Mouse (Mus musculus) CH12.LX (cell line): Measurements from ENCODE around the gene Elovl6. TPM values are rescaled to one million over a fixed set of nuclear protein-coding genes. Genes with fewer than 3 reads are reported as not detected.

Experiments
- DNase-seq: peaks from one replicate; pipeline ENCODE4 v3.0.0-alpha.2; 2013; ENCODE audit errors: extremely low read depth
- H3K27ac ChIP-seq: 2 replicates; pipeline ENCODE4 v1.5.1; 2012; ENCODE audit warnings: low read depth, mild to moderate bottlenecking, control low read depth, moderate library complexity; ENCODE audit not compliant: insufficient read depth
- H3K27me3 ChIP-seq: replicated peaks from 2 replicates; pipeline ENCODE3; 2012; ENCODE audit warnings: inconsistent platforms
- H3K36me3 ChIP-seq, 2 experiments: replicated peaks in 1 of 2; 2 replicates each; pipeline versions ENCODE3 to v1.6.1; 2012; ENCODE audit warnings: inconsistent platforms in 1 of 2, low read length in 1 of 2, mild to moderate bottlenecking in 1 of 2, mixed read lengths in 1 of 2, moderate library complexity in 1 of 2; ENCODE audit not compliant: control insufficient read depth in 1 of 2, insufficient read depth in 1 of 2
- H3K4me1 ChIP-seq, 2 experiments: 2 replicates each; pipeline ENCODE4 v1.6.1; 2012; ENCODE audit warnings: inconsistent platforms in 1 of 2, moderate library complexity in 1 of 2; ENCODE audit not compliant: insufficient read depth in 2 of 2, control insufficient read depth in 1 of 2
- H3K4me2 ChIP-seq: 2 replicates; pipeline ENCODE4 v1.6.1; 2012; ENCODE audit warnings: low read depth, mild to moderate bottlenecking, control low read depth; ENCODE audit not compliant: poor library complexity, insufficient read depth, severe bottlenecking
- H3K4me3 ChIP-seq, 3 experiments: fragments of 150-350 bp in 1 of 3; sonication (generic) in 1 of 3; replicated peaks in 1 of 3; 2 replicates each; pipeline versions ENCODE3 to v1.5.1; 2011 to 2012; ENCODE audit warnings: low read depth in 2 of 3, low read length in 2 of 3, mild to moderate bottlenecking in 2 of 3, moderate library complexity in 2 of 3, control low read depth in 1 of 3, improper control_type of control experiment in 1 of 3, inconsistent platforms in 1 of 3, mixed read lengths in 1 of 3; ENCODE audit not compliant: poor library complexity in 1 of 3
- H3K79me2 ChIP-seq: replicated peaks from 2 replicates; pipeline ENCODE4 v1.6.1; 2012; ENCODE audit warnings: mild to moderate bottlenecking, moderate library complexity; ENCODE audit not compliant: control insufficient read depth, poor library complexity, insufficient read depth, severe bottlenecking; ENCODE audit errors: extremely low read depth
- H3K9ac ChIP-seq: 2 replicates; pipeline ENCODE4 v1.6.1; 2012; ENCODE audit warnings: low read depth, mild to moderate bottlenecking, control low read depth, moderate library complexity; ENCODE audit not compliant: insufficient read depth
- H3K9me3 ChIP-seq: replicated peaks from 2 replicates; pipeline ENCODE3; 2012; ENCODE audit warnings: low read length, inconsistent platforms, mixed read lengths
- BHLHE40 ChIP-seq: IDR thresholded peaks from 2 replicates; pipeline ENCODE4 v1.6.1; 2011; ENCODE audit warnings: mild to moderate bottlenecking, low read depth, low read length, improper control_type of control experiment
- CHD1 ChIP-seq: IDR thresholded peaks from 2 replicates; pipeline ENCODE4 v1.6.1; 2012; ENCODE audit warnings: low read depth, low read length, improper control_type of control experiment, inconsistent platforms
- CTCF ChIP-seq, 2 experiments: IDR thresholded peaks in 1 of 2; conservative IDR thresholded peaks in 1 of 2; 2 replicates each; pipeline ENCODE4 v1.5.1; 2011 to 2012; ENCODE audit warnings: low read depth in 2 of 2, low read length in 2 of 2, improper control_type of control experiment in 1 of 2, inconsistent platforms in 1 of 2, mild to moderate bottlenecking in 1 of 2, moderate library complexity in 1 of 2
- E2F4 ChIP-seq: IDR thresholded peaks from 2 replicates; pipeline ENCODE4 v1.6.1; 2011; ENCODE audit warnings: low read depth, low read length, improper control_type of control experiment; ENCODE audit not compliant: insufficient replicate concordance
- ELF1 ChIP-seq: IDR thresholded peaks from 2 replicates; pipeline ENCODE4 v1.6.1; 2014; ENCODE audit warnings: low read depth, mild to moderate bottlenecking, inconsistent platforms, low read length, improper control_type of control experiment
- EP300 ChIP-seq: IDR thresholded peaks from 2 replicates; pipeline ENCODE4 v1.6.1; 2011; ENCODE audit warnings: low read length, improper control_type of control experiment
- GABPA ChIP-seq: IDR thresholded peaks from 2 replicates; pipeline ENCODE4 v1.6.1; 2012; ENCODE audit warnings: low read depth, low read length, improper control_type of control experiment, inconsistent platforms; ENCODE audit not compliant: insufficient replicate concordance
- HCFC1 ChIP-seq: IDR thresholded peaks from 2 replicates; pipeline ENCODE4 v1.6.1; 2012; ENCODE audit warnings: low read depth, mild to moderate bottlenecking, inconsistent platforms, low read length, improper control_type of control experiment
- IRF4 ChIP-seq: IDR thresholded peaks from 2 replicates; pipeline ENCODE4 v1.6.1; 2014; ENCODE audit warnings: low read depth, mild to moderate bottlenecking, inconsistent platforms, low read length, improper control_type of control experiment
- JUN ChIP-seq: IDR thresholded peaks from 2 replicates; pipeline ENCODE4 v1.6.1; 2011; ENCODE audit warnings: low read depth, mild to moderate bottlenecking, low read length, improper control_type of control experiment, moderate library complexity; ENCODE audit not compliant: insufficient read depth
- KAT2A ChIP-seq: IDR thresholded peaks from 2 replicates; pipeline ENCODE4 v1.6.1; 2012; ENCODE audit warnings: low read length, improper control_type of control experiment, inconsistent platforms; ENCODE audit not compliant: insufficient replicate concordance
- MAFK ChIP-seq: IDR thresholded peaks from 2 replicates; pipeline ENCODE4 v1.6.1; 2011; ENCODE audit warnings: low read length, improper control_type of control experiment; ENCODE audit not compliant: insufficient replicate concordance
- MAX ChIP-seq: IDR thresholded peaks from 2 replicates; pipeline ENCODE4 v1.6.1; 2011; ENCODE audit warnings: low read length, improper control_type of control experiment
- MAZ ChIP-seq: IDR thresholded peaks from 2 replicates; pipeline ENCODE4 v1.6.1; 2012; ENCODE audit warnings: low read depth, mild to moderate bottlenecking, inconsistent platforms, low read length, improper control_type of control experiment, moderate library complexity
- MEF2A ChIP-seq: IDR thresholded peaks from 2 replicates; pipeline ENCODE4 v1.6.1; 2014; ENCODE audit warnings: low read depth, mild to moderate bottlenecking, inconsistent platforms, low read length, improper control_type of control experiment, borderline replicate concordance
- MYC ChIP-seq: IDR thresholded peaks from 2 replicates; pipeline ENCODE4 v1.6.1; 2011; ENCODE audit warnings: low read depth, mild to moderate bottlenecking, improper control_type of control experiment, low read length
- NELFE ChIP-seq: IDR thresholded peaks from 2 replicates; pipeline ENCODE4 v1.6.1; 2011; ENCODE audit warnings: low read depth, low read length, improper control_type of control experiment
- NRF1 ChIP-seq: IDR thresholded peaks from 2 replicates; pipeline ENCODE4 v1.6.1; 2014; ENCODE audit warnings: low read depth, mild to moderate bottlenecking, inconsistent platforms, low read length, improper control_type of control experiment, moderate library complexity
- POLR2A ChIP-seq: IDR thresholded peaks from 2 replicates; pipeline ENCODE4 v1.6.1; 2011; ENCODE audit warnings: low read depth, mild to moderate bottlenecking, improper control_type of control experiment, low read length
- POLR2AphosphoS2 ChIP-seq: IDR thresholded peaks from 2 replicates; pipeline ENCODE4 v1.6.1; 2011; ENCODE audit warnings: low read depth, low read length, improper control_type of control experiment
- RCOR1 ChIP-seq: conservative IDR thresholded peaks from 2 replicates; pipeline ENCODE4 v1.6.1; 2012; ENCODE audit warnings: low read depth, mild to moderate bottlenecking, inconsistent platforms, low read length, improper control_type of control experiment
- SIN3A ChIP-seq: IDR thresholded peaks from 2 replicates; pipeline ENCODE4 v1.6.1; 2012; ENCODE audit warnings: low read length, improper control_type of control experiment, inconsistent platforms
- TBP ChIP-seq: conservative IDR thresholded peaks from 2 replicates; pipeline ENCODE4 v1.6.1; 2011; ENCODE audit warnings: low read depth, low read length, improper control_type of control experiment
- TCF12 ChIP-seq: IDR thresholded peaks from 2 replicates; pipeline ENCODE4 v1.6.1; 2014; ENCODE audit warnings: low read depth, mild to moderate bottlenecking, inconsistent platforms, low read length, improper control_type of control experiment
- UBTF ChIP-seq: IDR thresholded peaks from 2 replicates; pipeline ENCODE4 v1.6.1; 2012; ENCODE audit warnings: low read depth, mild to moderate bottlenecking, inconsistent platforms, low read length, improper control_type of control experiment, moderate library complexity
- USF1 ChIP-seq: IDR thresholded peaks from 2 replicates; pipeline ENCODE4 v1.6.1; 2014; ENCODE audit warnings: low read depth, mild to moderate bottlenecking, inconsistent platforms, low read length, improper control_type of control experiment
- ZKSCAN1 ChIP-seq: IDR thresholded peaks from 2 replicates; pipeline ENCODE4 v1.6.1; 2012; ENCODE audit warnings: low read depth, inconsistent platforms, low read length, improper control_type of control experiment, borderline replicate concordance
- ZNF384 ChIP-seq: IDR thresholded peaks from 2 replicates; pipeline ENCODE4 v1.6.1; 2012; ENCODE audit warnings: low read depth, low read length, improper control_type of control experiment, inconsistent platforms
- dilution Hi-C: fragments of 300-500 bp; cut with MboI; formaldehyde crosslinking; loops from 2 replicates; pipeline ENCODE4 v1.14.3; 2020; ENCODE audit warnings: low sequenced_read_pairs; ENCODE audit not compliant: extremely low pct_unique_long_range_greater_than_20kb, extremely low pct_ligation_motif_present
- in situ Hi-C: fragments of 300-500 bp; cut with MboI; formaldehyde crosslinking; loops from 3 replicates; pipeline ENCODE4 v1.14.3; 2019; ENCODE audit warnings: low sequenced_read_pairs, low pct_ligation_motif_present, low pct_unique_long_range_greater_than_20kb, mixed read lengths
- polyA plus RNA-seq: library from polyadenylated mRNA; unstranded; fragments of >175 nt; gene quantifications from 2 replicates; pipeline ENCODE4 v1.2.1, GENCODE M21; 2012; ENCODE audit warnings: low read depth; ENCODE audit not compliant: insufficient read length
- total RNA-seq, 2 experiments: library from RNA; depleted of rRNA; stranded (reverse); fragments of 300-350 nt in 1 of 2; fragments of >200 nt in 1 of 2; gene quantifications; 2 replicates each; pipeline ENCODE4 v1.2.3; 2012 to 2014

The Elovl6 gene
- total RNA-seq (2012; rRNA removed) (1.7 and 2.1 TPM in 2 replicates), total RNA-seq (2014; rRNA removed) (6.1 and 6.8 TPM in 2 replicates), polyA plus RNA-seq (4.7 and 6.0 TPM in 2 replicates)

GRCm38 (mm10) chr3:129532180-129532864 lies at the start of gene Elovl6:
Gene Elovl6 (plus strand): TSS chr3:129532355.
- dilution Hi-C loops: no loop called here
- H3K27ac ChIP-seq: no peak within 1 kb of the TSS

GRCm38 (mm10) chr3:129488774-129489173 lies 43.4 kb upstream of the Elovl6 start:
- no peaks in the 10 kb centered on the region for H3K9me3 ChIP-seq
- no peaks in the 10 kb centered on the region for H3K36me3 ChIP-seq
- peak overlapping the region; percentile 32; the same call in 1 of the 2 replicates for H3K4me2 ChIP-seq
- no peaks in the 10 kb centered on the region for H3K27me3 ChIP-seq
- no peaks in the 10 kb centered on the region for H3K79me2 ChIP-seq
- dilution Hi-C loops (no loop called here), in situ Hi-C loops (no loop called here)
- no peak overlapping the region for H3K27ac ChIP-seq
- H3K4me1 ChIP-seq: peaks cover 14 to 21% of the 10 kb centered on the region in 2 experiments
- peak; percentile 67 for DNase-seq
- H3K4me3 ChIP-seq: no peak overlapping the region
- no peak overlapping the region for H3K9ac ChIP-seq
- TF ChIP-seq EP300: peak; percentile 87
- TF ChIP-seq MYC: 0 out of 2 replicates have a peak, but pooled peaks have one; percentile 60
- TF ChIP-seq JUN: no peak
- no peak for TF ChIP-seq NRF1
- no peak for TF ChIP-seq USF1
- TF ChIP-seq MAZ: no peak
- no peak for TF ChIP-seq KAT2A
- TF ChIP-seq SIN3A: 0 out of 2 replicates have a peak, but pooled peaks have one; percentile 42
- peak; percentile 43; the same call in 1 of the 2 replicates for TF ChIP-seq BHLHE40
- no peak for TF ChIP-seq E2F4
- TF ChIP-seq ZKSCAN1: no peak
- TF ChIP-seq UBTF: no peak
- no peak for TF ChIP-seq ZNF384
- no peak for TF ChIP-seq ELF1
- TF ChIP-seq RCOR1: no peak
- TF ChIP-seq MEF2A: peak; percentile 34; the same call in 1 of the 2 replicates
- no peak for TF ChIP-seq MAFK
- TF ChIP-seq TCF12: peak; percentile 95
- TF ChIP-seq GABPA: no peak
- no peak for TF ChIP-seq HCFC1
- TF ChIP-seq MAX: peak; percentile 23; the same call in 1 of the 2 replicates
- peak; percentile 82 for TF ChIP-seq IRF4
- no peak for TF ChIP-seq POLR2AphosphoS2
- no peak for TF ChIP-seq NELFE
- TF ChIP-seq CTCF (conservative IDR thresholded peaks at IDR 0.05 in 1 of 2, IDR thresholded peaks at IDR 0.05 in 1 of 2; ENCODE audit: low read depth in 2 of 2, low read length in 2 of 2): no peak
- no peak for TF ChIP-seq CHD1

More at GRCm38 (mm10) chr3:129532180-129532864, at the start of gene Elovl6:
- in situ Hi-C loops: no loop called here
- Histone ChIP-seq H3K4me2 (peak within 1 kb of the TSS; percentile 83), H3K79me2 (no peaks in the 10 kb centered on the region), H3K36me3 (no peaks in the 10 kb centered on the region), H3K9ac (peak within 1 kb of the TSS; percentile 72), H3K27me3 (no peaks in the 10 kb centered on the region), H3K4me3 (peak within 1 kb of the TSS; percentile 58 to 65 (median 63)), H3K9me3 (no peaks in the 10 kb centered on the region), H3K4me1 (peaks cover 2 to 26% of the 10 kb centered on the region in 2 experiments; a peak in 2 of 4 replicates)
- TF ChIP-seq POLR2A (peak; percentile 31; the same call in 1 of the 2 replicates), E2F4 (no peak), ELF1 (peak; percentile 41; the same call in 1 of the 2 replicates), CTCF (conservative IDR thresholded peaks at IDR 0.05 in 1 of 2, IDR thresholded peaks at IDR 0.05 in 1 of 2; ENCODE audit: low read depth in 2 of 2, low read length in 2 of 2) (peak in 1 of 2 experiments; percentile 22; a peak in 1 of 4 replicates), TCF12 (0 out of 2 replicates have a peak, but pooled peaks have one; percentile 30), BHLHE40 (peak; percentile 81), EP300 (no peak), HCFC1 (no peak), TBP (no peak)
- peak; percentile 81 for DNase-seq
